Mouse (Mus musculus): ENCODE results near the gene Rnase11. TPM values are rescaled to one million over a fixed set of nuclear protein-coding genes. Genes with fewer than 3 reads are reported as not detected.

Rnase11 gene
- polyA plus RNA-seq, 1 experiment = not detected

GRCm38 (mm10) chr14:51085911-51086310 lies 35.9 kb upstream of the Rnase11 start:
- Histone ChIP-seq H3K36me3 (ENCODE audit: control insufficient read depth, insufficient read depth) (no peaks in the 10 kb centered on the region), H3K4me2 (ENCODE audit: low read depth) (no peak overlapping the region), H3K4me3 (no peak overlapping the region), H3ac (ENCODE audit: control insufficient read depth, insufficient read length) (no peak overlapping the region), H3K27me3 (ENCODE audit: control insufficient read depth, insufficient read depth, insufficient read length) (no peaks in the 10 kb centered on the region), H3K79me2 (ENCODE audit: control insufficient read depth, insufficient read depth) (no peaks in the 10 kb centered on the region)
- TF ChIP-seq TCF12 (IDR thresholded peaks at IDR 0.05; ENCODE audit: insufficient read depth, poor library complexity, severe bottlenecking) (no peak), POLR2AphosphoS2 (IDR thresholded peaks at IDR 0.05; ENCODE audit: insufficient read length, low read depth) (no peak), SRF (IDR thresholded peaks at IDR 0.05; ENCODE audit: control insufficient read depth, insufficient read length, low read depth) (no peak), MYOG (IDR thresholded peaks at IDR 0.05; ENCODE audit: control insufficient read depth in 1 of 3, insufficient read depth in 1 of 3, insufficient read length in 2 of 3, low read depth in 2 of 3) (no peak), MYOD1 (IDR thresholded peaks at IDR 0.05; ENCODE audit: control insufficient read depth in 1 of 3, insufficient read length in 2 of 3, low read depth in 2 of 3) (no peak), CEBPB (IDR thresholded peaks at IDR 0.05; ENCODE audit: insufficient read depth, poor library complexity, severe bottlenecking) (no peak), USF1 (IDR thresholded peaks at IDR 0.05; ENCODE audit: low read depth) (no peak), E2F4 (IDR thresholded peaks at IDR 0.05; ENCODE audit: insufficient read depth) (no peak), REST (IDR thresholded peaks at IDR 0.05; ENCODE audit: insufficient read depth, insufficient read length) (no peak), TCF3 (IDR thresholded peaks at IDR 0.05; ENCODE audit: insufficient read length, low read depth) (no peak), POLR2A (IDR thresholded peaks at IDR 0.05; ENCODE audit: insufficient read length, low read depth) (no peak), MAX (IDR thresholded peaks at IDR 0.05; ENCODE audit: low read depth) (no peak)

DNA sequence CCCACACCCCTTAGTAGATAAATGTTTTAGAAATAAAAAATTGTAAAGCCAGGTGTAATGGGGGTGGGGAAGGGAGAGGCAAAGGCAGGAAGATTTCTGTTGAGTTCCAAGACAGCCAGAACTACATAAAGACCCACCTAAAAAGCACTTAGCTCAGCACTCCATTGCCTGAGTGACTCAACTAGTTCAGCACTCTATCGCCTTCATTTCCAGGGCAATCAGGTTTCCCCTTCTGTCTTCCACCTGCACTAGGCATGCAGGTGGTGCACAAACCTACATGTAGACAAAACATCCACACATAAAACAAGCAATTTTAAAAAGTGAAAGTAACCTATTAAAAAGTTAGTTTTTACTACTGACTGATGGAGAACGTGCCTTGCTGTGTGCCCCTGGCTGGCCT lies 35.1 kb upstream of the Rnase11 start:
- Histone ChIP-seq H3K36me3 (ENCODE audit: control insufficient read depth, insufficient read depth) (no peaks in the 10 kb centered on the region), H3ac (ENCODE audit: control insufficient read depth, insufficient read length) (no peak overlapping the region), H3K4me2 (ENCODE audit: low read depth) (no peak overlapping the region), H3K4me3 (no peak overlapping the region), H3K27me3 (ENCODE audit: control insufficient read depth, insufficient read depth, insufficient read length) (no peaks in the 10 kb centered on the region), H3K79me2 (ENCODE audit: control insufficient read depth, insufficient read depth) (no peaks in the 10 kb centered on the region)
- no peak for TF ChIP-seq E2F4 (IDR thresholded peaks at IDR 0.05; ENCODE audit: insufficient read depth)
- no peak for TF ChIP-seq POLR2AphosphoS2 (IDR thresholded peaks at IDR 0.05; ENCODE audit: insufficient read length, low read depth)
- TF ChIP-seq POLR2A (IDR thresholded peaks at IDR 0.05; ENCODE audit: insufficient read length, low read depth) = no peak
- TF ChIP-seq SRF (IDR thresholded peaks at IDR 0.05; ENCODE audit: control insufficient read depth, insufficient read length, low read depth) = no peak
- no peak for TF ChIP-seq TCF3 (IDR thresholded peaks at IDR 0.05; ENCODE audit: insufficient read length, low read depth)
- TF ChIP-seq MYOD1 (IDR thresholded peaks at IDR 0.05; ENCODE audit: control insufficient read depth in 1 of 3, insufficient read length in 2 of 3, low read depth in 2 of 3) = no peak
- no peak for TF ChIP-seq USF1 (IDR thresholded peaks at IDR 0.05; ENCODE audit: low read depth)
- TF ChIP-seq MAX (IDR thresholded peaks at IDR 0.05; ENCODE audit: low read depth) = no peak
- TF ChIP-seq CEBPB (IDR thresholded peaks at IDR 0.05; ENCODE audit: insufficient read depth, poor library complexity, severe bottlenecking) = no peak
- no peak for TF ChIP-seq REST (IDR thresholded peaks at IDR 0.05; ENCODE audit: insufficient read depth, insufficient read length)
- TF ChIP-seq MYOG (IDR thresholded peaks at IDR 0.05; ENCODE audit: control insufficient read depth in 1 of 3, insufficient read depth in 1 of 3, insufficient read length in 2 of 3, low read depth in 2 of 3) = no peak
- TF ChIP-seq TCF12 (IDR thresholded peaks at IDR 0.05; ENCODE audit: insufficient read depth, poor library complexity, severe bottlenecking) = no peak

DNA sequence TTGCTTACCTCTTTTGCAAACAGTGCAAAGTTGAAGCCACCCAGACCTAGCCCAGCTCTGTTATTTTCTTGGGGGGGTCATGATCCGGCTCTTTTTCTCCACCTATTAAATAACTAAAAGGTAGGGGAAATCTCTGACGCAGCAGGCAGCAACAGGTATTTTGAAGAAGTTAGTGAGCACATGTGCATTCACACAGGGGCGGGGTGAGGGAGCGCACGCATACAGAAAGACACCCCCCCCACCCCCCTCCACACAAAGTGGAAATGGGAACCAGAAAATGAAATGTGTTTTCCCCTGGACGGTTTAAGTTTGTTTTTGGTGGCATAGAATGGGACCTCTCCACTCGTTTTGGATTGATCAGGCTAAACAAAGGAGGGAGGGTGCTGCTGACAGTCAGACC lies 33.8 kb upstream of the Rnase11 start:
- no peak for TF ChIP-seq POLR2A (IDR thresholded peaks at IDR 0.05; ENCODE audit: insufficient read length, low read depth)
- TF ChIP-seq SRF (IDR thresholded peaks at IDR 0.05; ENCODE audit: control insufficient read depth, insufficient read length, low read depth) = no peak
- TF ChIP-seq POLR2AphosphoS2 (IDR thresholded peaks at IDR 0.05; ENCODE audit: insufficient read length, low read depth) = no peak
- TF ChIP-seq USF1 (IDR thresholded peaks at IDR 0.05; ENCODE audit: low read depth) = no peak
- TF ChIP-seq MAX (IDR thresholded peaks at IDR 0.05; ENCODE audit: low read depth) = no peak
- TF ChIP-seq MYOD1 (IDR thresholded peaks at IDR 0.05; ENCODE audit: control insufficient read depth in 1 of 3, insufficient read length in 2 of 3, low read depth in 2 of 3) = no peak
- no peak for TF ChIP-seq MYOG (IDR thresholded peaks at IDR 0.05; ENCODE audit: control insufficient read depth in 1 of 3, insufficient read depth in 1 of 3, insufficient read length in 2 of 3, low read depth in 2 of 3)
- TF ChIP-seq E2F4 (IDR thresholded peaks at IDR 0.05; ENCODE audit: insufficient read depth) = no peak
- Histone ChIP-seq H3K4me2 (ENCODE audit: low read depth) (peak overlapping the region; percentile 77), H3ac (ENCODE audit: control insufficient read depth, insufficient read length) (no peak overlapping the region), H3K4me3 (peak overlapping the region; percentile 35), H3K27me3 (ENCODE audit: control insufficient read depth, insufficient read depth, insufficient read length) (no peaks in the 10 kb centered on the region), H3K36me3 (ENCODE audit: control insufficient read depth, insufficient read depth) (no peaks in the 10 kb centered on the region), H3K79me2 (ENCODE audit: control insufficient read depth, insufficient read depth) (no peaks in the 10 kb centered on the region)

- no peak for TF ChIP-seq CEBPB (IDR thresholded peaks at IDR 0.05; ENCODE audit: insufficient read depth, poor library complexity, severe bottlenecking)
- no peak for TF ChIP-seq E2F4 (IDR thresholded peaks at IDR 0.05; ENCODE audit: insufficient read depth)
- TF ChIP-seq POLR2AphosphoS2 (IDR thresholded peaks at IDR 0.05; ENCODE audit: insufficient read length, low read depth) = no peak
- TF ChIP-seq REST (IDR thresholded peaks at IDR 0.05; ENCODE audit: insufficient read depth, insufficient read length) = no peak
- no peak for TF ChIP-seq SRF (IDR thresholded peaks at IDR 0.05; ENCODE audit: control insufficient read depth, insufficient read length, low read depth)
- no peak for TF ChIP-seq MAX (IDR thresholded peaks at IDR 0.05; ENCODE audit: low read depth)
- no peak for TF ChIP-seq MYOD1 (IDR thresholded peaks at IDR 0.05; ENCODE audit: control insufficient read depth in 1 of 3, insufficient read length in 2 of 3, low read depth in 2 of 3)
- Histone ChIP-seq H3K36me3 (ENCODE audit: control insufficient read depth, insufficient read depth) (no peaks in the 10 kb centered on the region), H3K27me3 (ENCODE audit: control insufficient read depth, insufficient read depth, insufficient read length) (no peaks in the 10 kb centered on the region), H3ac (ENCODE audit: control insufficient read depth, insufficient read length) (no peak overlapping the region), H3K4me3 (peak overlapping the region; percentile 35), H3K4me2 (ENCODE audit: low read depth) (peak overlapping the region; percentile 77), H3K79me2 (ENCODE audit: control insufficient read depth, insufficient read depth) (no peaks in the 10 kb centered on the region)
Measured at GRCm38 (mm10) chr14:51082599-51083581, 32.9 kb upstream of the Rnase11 start.

All from myocyte (in vitro differentiated cells).